Mouse (Mus musculus) heart, adult 2 months (tissue): ENCODE data around the gene Phf24. TPM values are rescaled to one million over a fixed set of nuclear protein-coding genes. Genes with fewer than 3 reads are reported as not detected.

ENCODE experiments used
- DNase-seq, 2 experiments: peaks; one replicate each; pipeline ENCODE4 v3.0.0; 2021
- H3K27ac ChIP-seq: fragments of 200-600 bp; 2 replicates; pipeline ENCODE4 v1.8.1; 2022
- H3K27me3 ChIP-seq: fragments of 200-500 bp; 2 replicates; pipeline ENCODE4 v1.6.1; 2012; ENCODE audit warnings: mild to moderate bottlenecking, low read length, inconsistent platforms, mixed read lengths; ENCODE audit not compliant: control insufficient read depth, insufficient read depth
- H3K36me3 ChIP-seq: fragments of 200-500 bp; 2 replicates; pipeline ENCODE4 v1.6.1; 2012; ENCODE audit warnings: low read length, inconsistent platforms; ENCODE audit not compliant: control insufficient read depth, insufficient read depth
- H3K4me1 ChIP-seq: fragments of 200-500 bp; 2 replicates; pipeline ENCODE4 v1.6.1; 2011; ENCODE audit warnings: low read length; ENCODE audit not compliant: control insufficient read depth, insufficient read depth
- H3K4me3 ChIP-seq: fragments of 200-600 bp; 2 replicates; pipeline ENCODE4 v1.8.1; 2022
- H3K79me2 ChIP-seq: fragments of 200-500 bp; replicated peaks from 2 replicates; pipeline ENCODE4 v1.6.1; 2012; ENCODE audit warnings: mild to moderate bottlenecking, inconsistent platforms, low read length, moderate library complexity, mixed read lengths; ENCODE audit not compliant: control insufficient read depth, insufficient read depth
- H3K9ac ChIP-seq: fragments of 200-500 bp; 2 replicates; pipeline ENCODE4 v1.6.1; 2012; ENCODE audit warnings: low read depth, mild to moderate bottlenecking, control low read depth, inconsistent platforms, low read length, mixed read lengths
- CTCF ChIP-seq: fragments of 200-600 bp; IDR thresholded peaks from 2 replicates; pipeline ENCODE4 v1.8.1; 2022; ENCODE audit warnings: antibody characterized with exemption, mild to moderate bottlenecking, moderate library complexity
- EP300 ChIP-seq: fragments of 200-500 bp; IDR thresholded peaks from 2 replicates; pipeline ENCODE4 v1.6.1; 2011; ENCODE audit warnings: low read depth, low read length, control low read depth; ENCODE audit not compliant: insufficient read depth
- POLR2A ChIP-seq: fragments of 200-500 bp; IDR thresholded peaks from 2 replicates; pipeline ENCODE4 v1.6.1; 2011; ENCODE audit warnings: mild to moderate bottlenecking, low read depth, low read length, control low read depth; ENCODE audit not compliant: insufficient read depth
- WGBS: fragments of 180-500 bp; shearing (Covaris S2); methylation state at CpG from one replicate; pipeline ENCODE4 v1.1.7; 2018; 5-methylcytosine and 5-hydroxymethylcytosine counted together
- intact Hi-C: fragments of 180-260 bp; cut with DNase I; formaldehyde crosslinking; loops from one replicate; pipeline ENCODE4 v1.15.1; 2025
- polyA plus RNA-seq: library from polyadenylated mRNA; depleted of rRNA; stranded (reverse); fragments of >200 nt; gene quantifications from 2 replicates; pipeline ENCODE4 v1.2.3, GENCODE M21; 2012
- total RNA-seq, 2 experiments: library from RNA; stranded (reverse); gene quantifications; 2 replicates each; pipeline ENCODE4 v1.2.3; 2021

Gene Phf24
- total and polyA plus RNA-seq, 3 experiments = 4.8 to 5.8 (median 5.0) TPM

DNA sequence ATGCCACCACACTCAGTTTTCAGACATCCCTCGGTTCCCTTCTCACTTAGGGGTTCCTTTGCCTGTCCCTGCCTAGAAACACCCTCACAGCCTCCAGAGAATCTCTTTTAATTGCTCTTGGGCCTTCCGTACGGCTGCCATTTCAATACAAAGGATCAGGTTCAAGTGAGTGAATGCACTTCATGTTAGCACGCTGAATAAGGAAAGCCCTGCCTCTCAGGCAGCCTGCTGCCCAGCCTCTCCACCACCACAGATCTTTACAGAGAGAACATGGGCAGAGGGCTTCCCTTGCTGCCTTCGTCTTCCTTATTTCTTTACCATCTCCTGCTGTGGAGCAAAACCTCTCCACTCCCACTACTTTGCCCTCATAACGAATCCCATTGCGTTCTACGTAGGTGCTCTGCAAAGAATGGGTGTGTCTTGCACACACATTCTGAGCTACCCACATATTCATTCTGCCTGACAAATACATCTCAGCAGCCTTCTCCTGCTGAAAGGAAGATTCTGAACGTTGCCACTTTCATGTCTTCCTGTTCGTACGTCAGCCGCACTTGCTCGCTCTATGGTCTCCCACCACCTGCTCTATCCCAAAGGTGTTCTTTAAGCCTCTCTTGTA lies 7.7 kb downstream of the Phf24 start:
- 78% methylated on average over 13 of the region's 13 CpGs for WGBS
- no peak overlapping the region for H3K27ac ChIP-seq
- intact Hi-C loops = no loop called here
- H3K4me3 ChIP-seq = no peak overlapping the region
- no peaks in the 10 kb centered on the region for H3K36me3 ChIP-seq
- H3K27me3 ChIP-seq = no peaks in the 10 kb centered on the region
- no peaks in the 10 kb centered on the region for H3K4me1 ChIP-seq
- no peaks in the 10 kb centered on the region for H3K79me2 ChIP-seq
- TF ChIP-seq EP300 = no peak
- TF ChIP-seq CTCF = no peak
- no peak for TF ChIP-seq POLR2A
- no peak overlapping the region for H3K9ac ChIP-seq
- DNase-seq = no peak

DNA sequence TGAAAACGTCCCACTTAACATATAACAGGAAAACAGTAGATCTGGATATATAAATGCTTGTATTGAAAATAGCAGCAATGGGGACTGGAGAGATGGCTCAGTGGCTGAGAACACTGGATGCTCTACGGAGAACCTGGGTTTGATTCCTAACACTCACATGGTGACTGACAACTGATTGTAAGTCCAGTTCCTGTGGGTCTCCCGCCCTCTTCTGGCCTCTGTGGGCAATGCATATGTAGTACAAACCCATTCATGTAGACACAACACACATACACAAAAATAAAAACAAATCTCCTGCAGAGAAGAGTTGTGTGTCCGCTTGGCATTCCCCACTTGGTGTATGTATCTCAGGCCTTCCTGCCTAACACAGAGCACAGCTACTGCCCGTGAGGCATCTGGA lies 11.7 kb downstream of the Phf24 start:
- H3K27ac ChIP-seq = no peak overlapping the region
- no peak overlapping the region for H3K4me3 ChIP-seq
- no peaks in the 10 kb centered on the region for H3K27me3 ChIP-seq
- H3K4me1 ChIP-seq = peaks cover 5% of the 10 kb centered on the region
- no peak for DNase-seq
- TF ChIP-seq CTCF = peak; percentile 20; the same call in 1 of the 2 replicates
- TF ChIP-seq POLR2A = no peak
- H3K36me3 ChIP-seq = no peaks in the 10 kb centered on the region
- no peak overlapping the region for H3K9ac ChIP-seq
- WGBS = 84% methylated on average over 5 of the region's 5 CpGs
- H3K79me2 ChIP-seq = no peaks in the 10 kb centered on the region
- intact Hi-C loops = no loop called here

DNA sequence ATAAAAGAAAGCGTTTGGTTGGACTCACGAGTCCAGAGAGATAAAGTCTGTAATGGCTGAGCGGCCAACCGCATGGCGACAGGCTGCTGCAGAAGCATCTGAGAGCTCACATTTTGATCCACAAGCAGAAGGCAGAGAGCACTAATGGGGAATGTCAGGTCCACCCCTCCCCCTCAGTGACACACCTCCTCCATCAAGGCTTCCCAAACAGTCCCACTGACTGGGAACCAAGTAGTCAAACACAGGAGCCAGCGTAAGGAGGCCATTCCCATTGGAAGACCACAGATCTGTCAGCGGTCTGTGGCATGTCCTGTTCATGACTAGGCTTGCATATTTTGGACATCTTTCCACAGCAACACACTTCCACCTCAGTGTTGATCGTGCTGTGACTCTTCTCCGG lies 12.5 kb downstream of the Phf24 start:
- WGBS = 92% methylated on average over 9 of the region's 9 CpGs
- Histone ChIP-seq H3K9ac (no peak overlapping the region), H3K79me2 (no peaks in the 10 kb centered on the region), H3K27ac (no peak overlapping the region), H3K27me3 (no peaks in the 10 kb centered on the region), H3K36me3 (no peaks in the 10 kb centered on the region), H3K4me3 (no peak overlapping the region), H3K4me1 (peaks cover 5% of the 10 kb centered on the region)
- no peak for DNase-seq
- intact Hi-C loops = no loop called here
- no peak for TF ChIP-seq CTCF
- TF ChIP-seq POLR2A = no peak
- no peak for TF ChIP-seq EP300

DNA sequence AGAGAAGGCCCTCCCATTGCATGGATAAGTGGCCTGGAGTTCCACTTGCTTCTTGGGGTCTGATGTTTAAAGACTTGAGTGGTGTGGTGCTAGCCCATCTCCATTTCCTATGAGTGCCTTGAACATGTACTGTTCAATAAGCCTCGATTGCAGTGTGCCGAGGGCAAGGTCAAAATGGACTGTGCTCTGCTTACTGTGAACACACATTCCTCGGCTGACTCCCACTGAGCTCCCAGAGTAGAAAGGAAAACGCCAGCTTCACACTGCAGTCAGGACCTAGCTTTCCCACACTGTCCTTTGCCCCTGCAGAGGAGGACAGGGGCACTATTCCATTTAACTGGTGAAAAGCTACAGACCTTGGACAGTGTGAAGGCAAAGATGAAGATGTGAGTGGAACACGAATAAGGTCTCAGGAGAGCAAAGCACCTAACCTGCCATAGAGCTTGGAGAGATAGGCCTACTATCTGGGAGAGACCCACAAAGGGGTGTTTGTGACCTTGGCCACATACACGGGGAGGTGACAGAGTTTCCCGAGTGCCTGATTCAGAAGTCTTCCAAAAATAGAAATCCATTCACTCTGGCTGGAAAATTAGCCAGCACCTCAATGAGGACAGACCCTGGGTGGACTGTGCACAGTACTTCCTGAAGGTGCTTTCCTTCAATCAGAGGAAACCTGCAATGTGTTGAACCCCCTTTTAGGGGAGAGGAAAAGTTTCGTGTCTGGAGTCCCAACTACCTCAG lies 15.9 kb downstream of the Phf24 start:
- H3K9ac ChIP-seq = peak overlapping the region; percentile 6; the same call in 1 of the 2 replicates
- H3K36me3 ChIP-seq = no peaks in the 10 kb centered on the region
- WGBS = 37% methylated on average over 8 of the region's 8 CpGs
- peak overlapping the region; percentile 81 for H3K27ac ChIP-seq
- peak; percentile 18 for DNase-seq
- no peak overlapping the region for H3K4me3 ChIP-seq
- H3K4me1 ChIP-seq = peaks cover 5% of the 10 kb centered on the region
- H3K27me3 ChIP-seq = no peaks in the 10 kb centered on the region
- no peak for TF ChIP-seq POLR2A
- TF ChIP-seq EP300 = no peak
- TF ChIP-seq CTCF = no peak
- H3K79me2 ChIP-seq = no peaks in the 10 kb centered on the region
- intact Hi-C loops = no loop called here

DNA sequence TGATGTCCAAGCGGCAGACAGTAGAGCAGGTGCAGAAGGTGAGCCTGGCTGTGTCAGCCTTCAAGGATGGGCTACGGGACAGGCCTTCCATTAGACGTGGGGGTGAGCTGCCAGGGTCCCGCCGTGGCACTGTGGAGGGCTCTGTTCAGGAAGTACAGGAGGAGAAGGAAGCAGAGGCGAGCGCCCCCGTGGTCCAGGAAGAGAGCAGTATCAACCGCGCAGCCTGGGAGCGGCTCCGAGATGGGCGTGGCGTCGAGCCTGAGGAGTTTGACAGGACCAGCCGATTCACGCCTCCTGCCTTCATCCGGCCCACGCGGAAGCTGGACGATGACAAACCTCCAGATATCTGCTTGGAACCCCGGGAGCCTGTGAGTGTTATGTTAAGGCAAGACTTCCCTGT lies 17.2 kb downstream of the Phf24 start:
- peaks cover 5% of the 10 kb centered on the region for H3K4me1 ChIP-seq
- intact Hi-C loops = no loop called here
- H3K4me3 ChIP-seq = peak overlapping the region; percentile 23; the same call in 1 of the 2 replicates
- WGBS = 4% methylated on average over 22 of the region's 22 CpGs
- TF ChIP-seq EP300 (no peak), CTCF (peak; percentile 42), POLR2A (no peak)
- H3K36me3 ChIP-seq = no peaks in the 10 kb centered on the region
- peak overlapping the region; percentile 54 for H3K27ac ChIP-seq
- no peaks in the 10 kb centered on the region for H3K79me2 ChIP-seq
- peak overlapping the region; percentile 55 for H3K9ac ChIP-seq
- H3K27me3 ChIP-seq = no peaks in the 10 kb centered on the region
- peak; percentile 71 to 75 for DNase-seq

DNA sequence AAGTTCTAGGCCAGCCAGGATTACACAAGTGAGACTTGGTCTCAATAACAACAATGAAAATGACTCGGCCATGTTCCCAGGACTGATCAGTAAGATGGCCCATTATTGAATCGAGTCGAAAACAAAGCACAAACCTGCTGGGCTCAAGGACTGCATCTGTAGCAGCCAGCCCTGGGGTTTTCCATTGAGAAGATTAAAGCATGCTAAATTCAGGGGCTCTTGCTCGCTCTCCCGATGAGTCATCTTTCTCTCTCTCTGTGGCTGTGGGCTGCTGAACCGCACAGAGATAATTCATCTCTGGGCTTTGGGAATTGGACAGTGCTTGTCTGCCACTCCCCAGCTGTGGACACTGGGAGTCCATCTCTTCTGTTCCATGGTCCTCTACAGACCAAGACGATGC lies 24.9 kb downstream of the Phf24 start:
- no peaks in the 10 kb centered on the region for H3K4me1 ChIP-seq
- no peaks in the 10 kb centered on the region for H3K36me3 ChIP-seq
- no peaks in the 10 kb centered on the region for H3K27me3 ChIP-seq
- intact Hi-C loops = no loop called here
- no peak overlapping the region for H3K27ac ChIP-seq
- DNase-seq = no peak
- H3K79me2 ChIP-seq = no peaks in the 10 kb centered on the region
- no peak overlapping the region for H3K4me3 ChIP-seq
- 70% methylated on average over 7 of the region's 7 CpGs for WGBS
- H3K9ac ChIP-seq = no peak overlapping the region
- TF ChIP-seq CTCF (no peak), EP300 (no peak), POLR2A (no peak)
